Mouse (Mus musculus) adrenal gland, adult 2 months (tissue): ENCODE measurements around the gene Galnt10. TPM values are rescaled to one million over a fixed set of nuclear protein-coding genes. Genes with fewer than 3 reads are reported as not detected.

Experiments
- DNase-seq: peaks from one replicate; pipeline ENCODE4 v3.0.0; 2021
- polyA plus RNA-seq: library from polyadenylated mRNA; depleted of rRNA; stranded (reverse); fragments of >200 nt; gene quantifications from 2 replicates; pipeline ENCODE4 v1.2.3, GENCODE M21; 2012
- total RNA-seq, 2 experiments: library from RNA; stranded (reverse); gene quantifications; 2 replicates each; pipeline ENCODE4 v1.2.3; 2021

Galnt10 gene
- total and polyA plus RNA-seq, 3 experiments: 33.8 to 54.5 (median 50.2) TPM

DNA sequence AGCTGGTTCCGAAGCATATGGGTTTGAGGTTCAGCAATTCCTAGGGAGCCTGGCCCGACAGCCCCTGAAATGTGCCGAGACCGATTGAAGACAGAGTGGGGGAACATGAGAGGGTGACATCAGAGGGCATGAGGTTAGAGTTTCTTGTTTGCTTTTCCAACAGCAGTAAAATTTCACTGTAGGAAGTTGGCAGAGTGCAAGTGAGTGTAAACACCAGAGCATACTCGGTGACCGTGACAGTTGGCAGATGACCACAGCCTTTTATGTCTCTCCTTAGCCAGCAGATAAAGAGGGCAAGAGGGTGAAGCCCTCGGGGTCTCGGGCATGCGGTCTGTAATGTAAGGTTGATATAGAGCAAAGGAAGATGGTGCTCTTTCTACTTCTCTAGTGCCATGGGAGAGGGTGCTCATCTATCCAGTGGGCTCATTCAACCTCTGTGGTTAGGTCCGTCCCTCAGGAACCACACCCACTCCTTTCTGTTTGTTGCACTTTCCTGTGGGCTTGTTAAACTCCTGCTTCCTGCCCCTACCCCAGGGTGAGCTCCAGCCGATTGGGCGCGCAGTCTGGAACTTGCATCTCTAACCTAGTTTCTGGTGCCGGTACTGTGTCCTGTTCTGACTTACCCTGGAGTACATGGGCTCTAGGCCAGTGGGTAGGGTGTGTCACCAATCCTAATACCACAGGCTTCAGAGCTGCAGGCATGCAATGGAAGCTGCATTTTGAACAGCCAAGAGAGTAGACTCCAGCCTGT, 43.1 kb downstream of the Galnt10 start:
- DNase-seq: no peak

DNA sequence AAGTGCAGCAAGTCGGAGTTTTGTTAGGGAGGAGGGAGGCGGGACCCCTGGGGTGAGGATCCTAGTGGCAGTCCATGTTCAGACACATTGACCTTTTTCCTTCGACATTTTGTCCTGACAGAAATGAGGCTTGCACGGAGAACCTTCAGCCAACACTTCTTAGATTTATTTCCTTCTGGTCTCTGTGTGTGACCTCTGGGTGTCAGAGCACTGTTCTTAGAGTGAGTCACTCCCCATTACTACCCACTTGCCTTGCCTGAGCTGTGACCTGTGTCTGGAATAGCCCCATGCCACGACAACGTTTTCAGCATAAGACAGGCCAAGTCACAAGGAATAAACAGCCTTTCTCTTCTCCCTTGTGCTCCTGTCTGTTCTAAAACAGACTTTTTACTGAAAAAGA, 44.6 kb downstream of the Galnt10 start:
- peak; percentile 42 for DNase-seq

DNA sequence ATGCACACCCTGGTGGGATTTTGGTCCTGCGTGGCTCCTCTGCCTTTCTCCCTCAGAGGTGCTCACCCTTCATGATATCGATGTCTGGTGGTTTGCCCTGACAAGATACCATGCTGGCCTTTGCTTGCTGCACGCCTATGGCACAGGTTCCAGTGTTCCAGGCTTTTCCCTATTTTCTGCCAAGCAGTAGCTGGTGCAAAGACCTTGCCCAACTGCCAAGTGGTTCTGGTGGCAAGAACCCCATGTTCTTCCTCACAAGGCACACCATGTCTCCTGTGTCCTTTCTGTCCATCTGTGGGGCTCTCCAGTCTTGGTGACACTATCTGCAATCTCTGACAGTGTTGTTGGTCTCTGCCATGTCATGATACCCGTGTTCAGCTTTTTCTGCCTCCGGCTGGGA, 45.6 kb downstream of the Galnt10 start:
- no peak for DNase-seq

DNA sequence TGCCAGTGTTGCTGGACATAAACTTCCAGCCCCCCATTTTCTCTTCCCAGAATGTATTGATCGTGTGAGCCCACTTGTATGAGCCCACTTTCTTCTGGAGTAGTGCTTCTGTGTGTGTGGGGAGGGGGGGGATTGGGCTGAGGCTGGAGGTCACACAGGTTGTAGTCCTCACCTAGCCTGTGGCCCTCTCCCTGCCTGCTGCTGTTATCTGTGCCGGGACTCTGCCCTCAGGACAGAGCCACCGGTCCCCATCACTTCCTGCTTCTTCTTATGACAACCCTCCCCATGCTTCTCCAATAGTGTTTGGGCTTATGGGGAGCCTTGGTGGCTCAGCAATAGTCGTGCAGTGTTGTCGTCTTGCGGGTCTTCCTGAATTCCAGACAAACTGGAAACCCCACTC, 46.7 kb downstream of the Galnt10 start:
- DNase-seq: no peak

DNA sequence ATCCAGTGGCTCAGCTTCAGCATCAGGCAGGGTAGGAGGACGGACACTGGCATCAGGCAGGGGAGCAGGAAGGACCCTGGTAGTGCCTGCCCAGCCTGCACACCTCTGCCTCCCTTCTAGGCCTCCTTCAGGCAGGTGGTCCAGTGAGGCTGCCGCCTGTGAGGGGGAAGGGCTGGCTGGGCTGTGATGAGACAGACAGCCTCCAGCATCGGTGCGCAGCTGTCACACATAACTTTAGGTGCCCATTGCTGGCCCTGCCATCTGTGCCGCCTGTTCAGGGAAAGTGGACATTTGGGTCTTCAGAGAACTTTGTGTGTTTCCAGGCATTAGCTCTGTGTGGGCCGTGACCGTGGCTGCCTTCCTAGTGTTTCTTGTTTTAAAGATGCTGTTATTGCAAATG, 47.5 kb downstream of the Galnt10 start:
- DNase-seq: no peak

DNA sequence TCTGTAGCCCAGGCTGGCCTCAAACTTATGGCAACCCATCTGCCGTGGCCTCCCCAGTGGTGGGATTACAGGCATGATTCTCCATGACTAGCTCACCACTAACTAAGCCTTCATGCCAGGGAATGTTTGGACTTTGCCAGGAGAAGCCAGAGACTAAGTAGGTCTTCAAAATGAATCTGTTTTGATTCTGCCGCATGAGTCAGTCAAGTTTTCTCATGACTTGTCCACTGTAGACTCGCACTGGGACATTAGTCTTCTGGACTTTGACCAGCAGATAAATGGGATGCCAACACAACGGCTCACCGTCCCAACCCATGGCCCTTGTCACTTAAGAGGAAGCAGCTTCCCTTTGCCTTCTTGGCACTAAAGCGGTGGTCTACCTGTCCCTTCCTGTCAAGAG, 49.2 kb downstream of the Galnt10 start:
- peak; percentile 22 for DNase-seq

DNA sequence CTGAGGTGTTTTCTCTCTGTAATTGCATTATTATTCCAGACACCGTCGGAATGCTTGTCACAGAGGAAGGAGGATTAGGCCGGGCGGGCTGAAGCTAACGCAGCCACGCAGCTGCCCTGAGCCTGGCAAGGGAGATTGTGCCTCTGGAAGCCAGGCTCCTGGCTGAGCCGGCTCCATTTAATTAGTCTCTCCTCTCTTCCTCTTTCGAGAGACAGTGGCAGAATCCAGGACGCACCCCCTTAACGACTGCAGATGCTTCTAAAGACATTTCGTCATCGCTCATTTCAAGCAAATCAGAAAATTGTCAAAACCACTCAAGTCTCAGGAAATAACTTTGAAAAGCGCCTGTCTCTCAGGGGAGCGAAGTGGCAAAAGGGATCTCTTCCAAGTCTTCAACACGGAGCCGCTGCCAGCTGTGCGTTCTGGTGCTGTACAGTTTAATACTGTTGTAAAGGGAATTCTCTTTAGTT, 51.0 kb downstream of the Galnt10 start:
- no peak for DNase-seq

DNA sequence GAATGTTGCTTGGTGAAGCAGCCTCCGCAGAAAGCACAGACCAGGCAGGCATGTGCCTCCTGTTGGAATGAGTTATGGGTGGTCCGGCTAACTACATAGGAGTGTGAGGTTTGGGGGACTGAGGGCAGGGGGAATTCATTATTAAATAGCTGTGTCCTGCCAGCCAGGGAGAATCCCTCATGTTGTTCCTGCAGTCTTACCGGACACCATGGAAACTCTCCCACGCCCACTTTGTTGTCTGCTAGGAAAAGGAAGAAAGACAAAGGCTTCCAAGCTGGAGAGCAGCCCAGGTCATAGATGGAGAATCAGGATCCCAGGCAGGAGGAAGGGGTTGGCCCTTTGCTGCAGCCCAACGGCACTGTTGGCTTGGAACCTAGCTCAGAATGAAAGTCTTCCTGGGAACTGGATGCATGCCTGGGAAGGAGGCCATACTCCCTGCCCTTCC, 51.6 kb downstream of the Galnt10 start:
- peak; percentile 52 for DNase-seq

DNA sequence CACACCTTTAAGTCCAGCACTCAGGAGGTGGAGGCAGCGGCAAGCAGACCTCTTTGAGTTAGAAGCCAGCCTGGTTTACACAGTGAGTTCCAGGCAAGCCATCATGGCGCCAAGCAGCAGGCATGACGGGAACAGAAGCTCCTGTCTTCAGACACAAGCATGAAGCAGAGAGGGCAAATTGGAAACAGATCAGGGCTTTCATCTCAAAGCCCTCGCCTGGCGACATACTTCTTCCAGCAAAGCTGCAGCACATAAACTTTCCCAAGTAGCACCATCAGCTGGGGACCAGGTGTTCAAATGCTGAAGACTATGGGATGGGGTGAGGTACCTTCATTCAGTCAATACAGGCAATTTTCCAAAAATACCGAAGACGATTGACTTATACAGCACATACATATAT, 54.9 kb downstream of the Galnt10 start:
- DNase-seq: no peak

DNA sequence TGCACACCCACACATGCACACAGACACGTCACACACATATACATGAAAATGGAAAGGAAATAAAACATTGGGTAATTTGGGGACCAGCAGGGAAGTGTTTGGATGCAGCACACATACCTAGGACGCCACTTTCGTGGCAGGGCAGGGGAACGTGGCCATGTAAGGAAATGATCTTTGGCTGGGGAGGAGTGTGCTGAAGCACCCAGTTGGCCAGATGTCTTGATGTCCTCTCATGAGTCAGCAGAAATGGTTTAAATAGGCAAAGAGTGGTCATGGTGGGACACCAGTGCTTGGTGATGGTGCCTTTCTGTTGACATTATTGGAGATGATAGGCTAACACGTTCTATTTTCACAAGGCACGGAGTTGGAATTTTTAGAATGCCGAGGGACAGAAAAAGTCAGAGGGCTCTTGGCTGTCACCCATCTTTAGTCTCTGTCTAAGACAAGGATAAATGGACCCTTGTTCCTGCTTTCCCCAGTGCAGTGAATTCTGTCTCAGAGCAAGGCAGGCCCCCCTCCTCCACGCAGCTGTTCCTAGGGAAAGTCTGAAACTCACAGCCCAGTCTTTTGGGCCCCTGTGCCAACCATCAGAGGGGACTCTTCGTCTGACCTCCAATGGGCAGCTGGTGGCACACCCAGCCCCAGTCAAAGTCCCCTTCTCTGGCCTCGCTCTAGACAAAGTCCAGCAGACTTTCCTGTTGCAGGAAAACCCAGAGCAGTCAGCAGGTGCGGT, 56.1 kb downstream of the Galnt10 start:
- DNase-seq: no peak

DNA sequence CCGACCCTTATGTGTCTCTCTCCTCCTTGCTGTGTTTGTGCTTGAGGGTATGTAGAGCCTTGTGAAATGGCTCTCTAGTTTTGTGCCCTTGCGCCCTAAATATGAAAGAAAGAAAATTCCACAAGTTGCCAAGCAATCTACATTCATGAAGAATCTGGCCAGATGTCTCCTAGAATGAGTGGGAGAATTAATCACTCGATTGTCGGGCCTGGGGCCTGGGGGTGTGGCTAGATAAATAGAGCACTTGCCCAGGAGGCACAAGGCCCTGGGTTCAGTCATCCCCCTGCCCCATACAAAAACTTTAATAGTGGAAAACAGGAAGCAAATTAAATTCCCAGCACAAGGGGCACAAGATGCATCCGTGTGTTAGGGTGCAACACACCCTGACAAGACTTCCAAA, 56.7 kb downstream of the Galnt10 start:
- DNase-seq: no peak

DNA sequence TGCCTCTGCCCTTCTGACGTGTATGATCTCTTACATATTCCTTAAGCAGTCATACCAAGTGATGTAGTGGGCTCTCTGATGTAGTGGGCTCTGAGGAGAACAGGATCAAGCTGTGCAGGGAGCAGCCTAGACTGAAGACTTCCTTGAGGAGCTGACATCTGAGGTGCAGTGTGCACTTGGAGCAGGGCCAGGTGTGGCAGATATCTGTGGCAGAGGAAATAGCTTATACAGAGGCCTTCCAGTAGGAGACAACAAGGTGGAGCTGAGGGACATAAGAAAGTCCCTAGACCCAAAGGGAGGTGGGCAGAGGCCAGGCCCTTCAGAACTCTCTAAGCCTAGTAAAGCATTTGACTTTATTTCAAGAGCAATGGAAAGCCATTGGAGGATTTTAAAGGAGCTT, 61.4 kb downstream of the Galnt10 start:
- DNase-seq: no peak

DNA sequence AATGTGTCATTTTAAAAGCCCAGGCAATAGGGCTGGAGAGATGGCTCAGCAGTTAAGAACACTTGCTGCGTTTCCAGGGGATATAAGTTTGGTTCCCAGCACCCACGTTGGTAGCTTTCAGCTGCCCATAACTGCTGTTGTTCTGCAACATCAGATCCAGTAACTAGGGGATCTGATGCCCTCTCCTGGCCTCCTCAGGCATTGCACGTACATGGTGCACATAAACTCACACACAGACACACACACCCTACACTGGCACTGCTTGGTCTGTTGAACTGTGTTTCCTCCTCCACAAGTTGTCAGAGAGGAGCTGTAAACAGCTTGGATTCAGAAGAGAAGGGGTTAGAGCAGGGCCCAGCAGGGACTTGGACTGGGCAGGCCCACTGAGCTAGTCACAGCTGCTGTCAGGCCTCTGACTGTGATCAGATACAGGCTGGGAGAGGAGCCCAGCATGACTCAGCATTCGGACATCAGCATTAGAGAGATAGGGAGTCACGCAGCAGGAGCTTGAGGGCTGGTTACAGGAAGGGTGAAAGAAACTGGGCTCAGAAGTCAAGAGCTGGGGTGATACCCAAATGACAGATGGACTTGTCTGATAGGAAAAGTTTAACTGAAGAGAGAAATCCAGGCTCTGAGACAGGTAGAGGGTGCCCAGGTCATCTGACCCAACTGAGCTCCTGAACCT, 62.0 kb downstream of the Galnt10 start:
- DNase-seq: peak; percentile 80

DNA sequence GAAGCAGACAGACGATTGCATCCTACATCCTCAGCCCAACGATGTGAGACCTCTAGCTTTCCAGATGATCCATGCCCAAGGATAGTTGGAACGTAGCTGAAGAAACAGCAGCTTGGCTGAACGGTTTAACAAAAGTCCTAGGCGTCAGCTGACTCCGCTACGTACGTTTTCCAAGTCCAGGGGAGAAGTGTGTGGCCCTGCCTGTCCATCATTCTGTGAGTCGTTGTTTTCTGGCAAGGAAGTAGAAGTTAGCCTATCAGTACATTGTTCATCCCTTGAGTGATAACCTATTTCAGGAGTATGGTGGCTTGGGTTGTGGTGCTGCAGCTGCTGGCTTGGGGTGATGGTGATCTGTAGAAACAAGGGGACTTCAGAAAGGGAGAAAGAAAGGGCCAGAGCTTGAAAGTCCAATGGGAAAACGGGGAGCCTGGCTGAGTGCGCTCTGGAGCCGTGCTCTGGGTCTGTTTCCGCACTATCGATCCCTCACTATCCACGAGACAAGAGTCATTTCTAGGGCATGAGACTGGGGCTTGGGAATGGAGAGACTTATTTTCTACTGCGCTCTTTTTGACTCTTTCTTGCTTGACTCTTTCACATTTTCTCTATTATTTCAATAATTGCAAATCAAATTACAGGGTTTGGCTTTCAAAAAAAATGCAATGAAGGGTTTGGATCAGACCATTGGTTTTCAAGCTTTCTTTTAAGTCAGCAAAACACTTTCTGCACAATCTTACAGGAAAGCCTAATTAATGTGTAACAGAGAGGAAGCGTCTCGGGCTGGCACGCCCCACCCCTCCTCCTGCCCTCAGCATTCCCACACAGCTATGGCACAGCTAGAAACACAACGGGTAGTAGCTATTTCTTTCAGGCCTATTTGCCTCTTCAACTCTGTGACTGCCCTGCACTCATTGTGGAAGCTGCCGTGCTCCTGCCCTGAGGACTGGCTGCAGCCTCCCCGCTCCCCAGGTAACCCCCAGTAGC, 63.2 kb downstream of the Galnt10 start:
- peak; percentile 47 for DNase-seq

DNA sequence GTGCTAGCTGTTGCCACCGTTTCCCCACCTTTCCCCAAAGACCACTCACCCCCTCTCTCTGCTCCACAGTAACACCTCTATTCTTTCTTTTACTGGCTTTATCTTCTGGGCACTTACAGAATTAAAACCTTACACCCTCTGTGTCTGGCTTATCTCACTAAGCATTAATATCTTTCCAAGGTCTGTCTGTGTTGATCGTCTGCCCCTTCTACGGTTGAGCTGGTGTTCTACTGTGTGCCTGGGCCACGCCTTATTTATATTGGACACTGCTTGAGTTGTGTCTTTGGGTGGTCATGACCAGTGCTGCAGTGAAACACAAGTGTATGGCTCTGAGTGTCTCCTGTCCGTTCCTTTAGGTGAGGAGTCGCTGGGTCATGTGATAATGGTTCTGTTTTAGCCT, 68.7 kb downstream of the Galnt10 start:
- DNase-seq: no peak

DNA sequence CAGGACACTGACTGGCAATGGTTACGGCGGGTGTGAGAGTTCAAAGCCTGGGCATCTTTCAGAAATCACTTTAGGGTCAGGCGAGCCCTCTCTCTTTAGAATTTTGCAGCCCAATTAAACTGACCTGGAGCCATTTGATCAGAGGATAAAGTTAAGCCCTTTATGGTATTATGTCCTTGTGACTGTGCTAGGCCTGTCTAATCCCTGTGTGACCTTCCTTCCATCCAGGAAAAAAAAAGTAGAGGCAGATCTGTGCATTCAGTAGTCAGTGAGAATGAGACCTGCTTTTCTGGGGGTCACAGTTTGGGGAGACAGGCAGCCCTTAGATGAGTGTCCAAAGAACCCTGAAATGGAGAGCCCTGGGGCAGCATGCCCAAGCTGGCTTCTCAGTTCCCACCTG, 71.5 kb downstream of the Galnt10 start:
- no peak for DNase-seq

DNA sequence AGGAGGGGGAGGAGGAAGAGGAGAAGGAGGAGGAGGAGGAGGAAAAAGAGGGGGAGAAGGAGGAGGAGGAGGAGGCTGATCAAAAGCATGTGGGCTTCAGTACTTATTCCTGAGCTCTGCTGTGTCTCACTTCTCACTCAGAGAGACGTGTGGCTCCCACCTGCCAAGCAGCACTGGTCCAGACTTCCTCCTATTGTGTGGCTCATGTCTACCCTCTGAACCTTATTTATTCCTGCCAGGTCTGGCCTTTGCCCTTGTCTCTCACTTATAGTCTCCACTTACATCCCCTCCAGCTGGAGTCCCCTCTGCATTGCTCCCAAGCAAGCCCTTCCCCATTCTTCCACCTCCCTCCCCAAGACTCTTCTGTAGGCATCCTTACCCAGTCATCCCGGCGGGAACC, 72.2 kb downstream of the Galnt10 start:
- no peak for DNase-seq

DNA sequence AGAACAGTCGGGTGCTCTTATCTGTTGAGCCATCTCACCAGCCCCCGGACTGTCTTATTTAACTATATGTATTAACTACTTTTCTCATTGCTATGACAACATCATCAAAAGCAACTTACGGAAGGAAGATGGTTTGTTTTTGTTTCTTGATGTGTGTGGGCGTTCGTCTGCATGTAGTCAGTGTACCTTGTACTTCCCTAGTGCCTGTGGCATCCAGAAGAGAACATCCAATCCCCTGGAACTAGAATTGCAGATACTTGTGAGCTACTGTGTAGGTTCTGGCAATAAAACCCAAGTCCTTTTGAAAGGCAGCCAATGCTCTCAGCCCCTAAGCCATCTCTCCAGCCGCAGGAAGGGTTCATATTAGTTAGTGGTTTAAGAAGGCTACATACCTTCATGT, 72.8 kb downstream of the Galnt10 start:
- DNase-seq: no peak

DNA sequence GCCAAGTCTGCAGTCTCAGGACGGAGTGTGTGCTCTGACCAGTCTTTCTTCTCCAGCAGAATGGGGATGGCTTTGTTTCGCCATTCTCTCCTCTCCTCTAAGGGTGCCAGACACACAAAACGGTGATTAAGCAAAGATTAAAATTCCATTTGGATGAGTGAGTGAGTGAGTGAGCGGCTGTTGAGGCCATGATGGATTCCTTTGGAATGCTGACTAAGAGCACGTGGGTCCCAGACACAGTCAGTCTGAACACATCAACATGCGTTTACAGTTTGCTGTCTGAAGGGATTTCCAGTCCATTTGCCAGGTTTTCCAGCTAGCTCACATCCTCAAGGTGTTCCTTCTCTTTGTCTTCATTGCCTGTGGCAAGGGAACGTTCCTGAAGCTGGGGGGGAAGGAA, 74.4 kb downstream of the Galnt10 start:
- peak; percentile 57 for DNase-seq

DNA sequence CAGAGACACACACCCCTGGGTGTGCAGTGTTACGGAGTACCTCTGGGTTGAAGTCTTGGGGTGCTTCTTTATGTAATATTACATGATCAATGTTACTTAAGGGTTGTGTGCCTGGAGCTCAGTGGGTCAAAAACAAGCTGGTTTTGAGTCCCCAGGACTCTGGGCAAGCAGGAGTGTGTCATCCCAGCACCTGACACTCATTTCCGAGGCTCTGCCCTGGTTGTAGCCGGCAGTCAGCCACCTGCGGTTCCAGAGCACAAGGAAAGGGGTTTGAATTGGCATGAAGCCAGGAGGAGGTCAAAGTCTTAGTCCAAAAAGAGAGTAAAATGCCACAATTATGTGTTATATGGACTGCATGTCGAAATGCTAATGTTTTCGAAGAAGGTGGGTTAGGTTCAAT, 74.8 kb downstream of the Galnt10 start:
- no peak for DNase-seq

DNA sequence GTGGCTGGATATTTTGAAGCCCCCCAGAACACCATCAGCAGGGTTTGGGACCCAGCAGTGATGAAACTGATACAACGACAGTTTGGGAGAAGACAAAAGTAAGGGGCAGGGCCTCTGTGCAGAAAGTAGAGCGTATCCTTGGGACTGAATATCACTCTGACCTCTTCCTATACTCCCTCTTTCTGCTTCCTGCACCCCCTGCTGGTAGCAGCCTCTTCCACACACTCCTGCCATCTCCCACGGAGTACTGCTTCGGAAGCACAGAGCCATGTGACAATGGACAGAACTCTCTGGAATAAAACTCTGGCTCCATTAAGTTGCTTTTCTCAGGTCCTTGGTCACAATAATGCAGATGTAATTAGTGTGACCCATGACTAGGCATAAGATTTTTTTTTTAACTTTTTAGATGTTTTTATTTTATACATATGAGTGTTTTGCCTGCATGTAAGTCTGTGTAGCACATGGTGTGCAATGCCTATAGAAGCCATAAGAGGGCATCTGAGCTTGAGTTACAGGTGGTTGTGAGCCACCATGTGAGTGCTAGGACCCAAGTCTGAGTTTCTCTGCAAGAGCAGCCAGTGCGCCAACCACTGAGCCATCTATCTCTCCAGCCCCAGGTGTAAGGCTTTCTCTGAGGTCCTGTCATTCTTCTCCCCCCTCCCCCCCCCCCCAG, 79.7 kb downstream of the Galnt10 start:
- DNase-seq: peak; percentile 55
